Mouse (Mus musculus) liver (tissue): ENCODE data around the gene Slc25a22.
A peak's percentile ranks its signal among the peaks of the same experiment; 100 is the strongest.

ENCODE experiments used
- DNase-seq: peaks from one replicate; pipeline ENCODE4 v3.0.0-alpha.2; 2020; ENCODE audit warnings: mixed read lengths

Slc25a22 gene

DNA sequence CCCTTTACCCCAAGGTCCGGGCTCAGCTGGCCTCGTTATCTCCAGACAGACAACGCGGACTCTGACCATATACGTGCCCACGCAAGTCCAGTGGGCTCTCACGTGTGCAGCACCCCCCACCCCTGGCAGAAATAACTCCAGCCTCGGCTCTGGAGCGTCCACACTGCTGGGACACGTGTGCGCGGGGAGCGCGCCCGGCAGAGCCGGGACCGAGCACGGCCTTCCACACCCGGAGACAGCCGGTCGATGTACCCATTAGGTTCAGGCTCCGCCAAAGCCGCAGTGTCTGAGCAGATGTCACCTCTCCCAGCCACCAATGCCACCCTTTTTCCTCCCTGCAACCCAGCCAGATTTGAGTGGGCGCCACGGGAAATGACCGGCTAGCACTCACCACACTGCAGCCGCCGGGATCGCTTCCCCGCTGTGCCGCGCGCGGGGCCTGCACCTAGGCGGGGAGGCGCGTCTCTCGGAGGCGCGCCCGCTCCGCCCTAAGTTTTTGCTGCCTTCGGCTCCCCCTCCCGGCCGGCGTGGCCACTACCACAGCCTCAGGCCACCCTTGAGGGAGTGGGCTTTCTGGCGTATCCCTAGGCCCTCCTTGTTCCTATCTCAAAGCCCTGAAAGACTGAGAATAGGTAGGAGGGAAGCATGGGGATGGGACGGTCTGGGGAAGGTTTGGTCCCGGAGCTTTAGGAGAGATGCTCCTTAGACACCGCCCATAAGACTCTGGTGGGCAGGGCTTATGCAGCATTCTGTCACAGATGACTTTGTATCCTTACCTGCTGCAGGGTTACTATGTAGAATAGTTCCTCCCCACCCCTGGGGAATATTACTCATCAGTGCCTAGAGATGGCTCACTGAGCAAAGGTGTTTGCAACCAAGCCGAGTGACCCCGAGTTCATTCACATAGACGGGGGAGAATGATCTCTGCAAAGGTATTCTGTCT is at the start of gene Slc25a22:
Gene Slc25a22 (minus strand): TSS at position 715 of the 943 bp plus-strand sequence.
- DNase-seq: peak; percentile 82

DNA sequence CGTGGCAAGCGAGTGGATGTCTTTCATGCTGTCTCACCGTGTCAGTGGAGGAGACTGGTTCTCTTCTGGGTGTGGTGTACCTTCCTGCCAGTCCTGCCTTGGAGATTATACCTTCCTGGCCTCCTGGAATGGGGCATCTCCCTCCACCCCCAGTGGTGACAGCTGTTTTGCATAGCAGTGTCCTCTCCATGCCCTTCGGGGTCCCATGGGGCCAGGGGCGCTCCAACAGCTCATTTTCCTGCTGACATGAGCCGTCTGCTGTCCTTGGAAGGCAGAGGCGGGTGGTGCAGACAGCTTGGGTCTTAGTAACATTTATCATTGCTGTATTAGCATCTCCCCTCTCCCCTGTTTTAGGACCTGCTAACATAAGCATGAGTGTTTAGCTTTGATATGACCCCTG is 49.4 kb upstream of the Slc25a22 start:
- no peak for DNase-seq

DNA sequence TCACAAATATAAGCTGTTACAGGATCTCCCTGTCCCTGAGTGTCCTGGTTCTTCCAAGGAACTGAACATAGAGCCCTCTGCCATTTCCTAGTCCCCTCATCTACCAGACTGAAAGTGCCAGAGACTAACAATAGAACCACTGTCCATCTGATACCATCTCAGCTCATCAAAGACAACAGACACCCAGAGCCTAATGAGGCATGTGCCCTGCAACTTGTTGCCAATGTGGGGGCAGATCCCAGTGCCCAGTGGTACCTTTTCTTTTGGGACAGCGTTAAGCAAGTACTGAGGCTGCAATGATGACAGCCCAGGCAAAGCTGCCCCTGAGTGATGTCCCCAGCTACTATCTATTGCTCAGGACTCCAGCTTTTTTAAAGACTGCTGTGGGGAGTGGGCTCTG is 48.5 kb upstream of the Slc25a22 start:
- no peak for DNase-seq

DNA sequence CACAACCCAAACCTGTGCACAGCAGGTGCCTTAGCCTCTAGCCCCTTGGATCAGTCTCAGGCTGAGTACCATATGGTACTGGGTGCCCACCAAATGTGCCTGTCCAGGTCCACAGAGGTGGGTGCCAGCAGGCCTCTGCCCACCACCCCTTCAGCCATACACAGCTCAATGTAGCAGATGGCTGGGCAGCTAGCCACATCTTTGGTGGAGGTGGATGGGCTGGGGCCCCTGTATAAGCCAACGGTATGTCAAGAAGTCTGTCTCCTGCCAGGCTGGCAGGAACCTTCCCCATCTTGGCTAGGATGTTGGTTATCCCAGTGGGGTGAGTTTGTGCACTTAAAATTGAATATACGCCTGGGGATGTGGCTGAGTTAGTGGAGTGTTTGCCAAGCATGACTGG is 47.9 kb upstream of the Slc25a22 start:
- no peak for DNase-seq

DNA sequence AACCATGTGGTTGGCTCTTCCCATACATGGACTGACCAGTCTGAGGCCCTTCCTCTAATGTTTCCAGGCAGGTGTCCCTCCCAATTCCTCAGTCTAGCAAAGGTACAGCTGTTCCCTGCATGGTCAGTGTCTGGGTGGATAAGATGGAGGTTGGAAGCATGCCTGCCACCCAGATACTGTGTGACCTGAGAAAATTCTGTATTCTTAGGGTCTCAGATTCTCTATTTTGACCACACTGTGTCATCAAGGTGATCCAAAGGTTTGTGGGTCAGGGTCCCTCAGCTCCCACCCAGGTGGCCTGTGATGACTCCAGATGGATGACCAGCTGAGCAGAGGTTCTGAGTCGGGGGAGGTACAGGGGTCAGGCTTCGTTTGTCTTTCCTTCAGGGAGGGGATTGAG is 47.5 kb upstream of the Slc25a22 start:
- no peak for DNase-seq

DNA sequence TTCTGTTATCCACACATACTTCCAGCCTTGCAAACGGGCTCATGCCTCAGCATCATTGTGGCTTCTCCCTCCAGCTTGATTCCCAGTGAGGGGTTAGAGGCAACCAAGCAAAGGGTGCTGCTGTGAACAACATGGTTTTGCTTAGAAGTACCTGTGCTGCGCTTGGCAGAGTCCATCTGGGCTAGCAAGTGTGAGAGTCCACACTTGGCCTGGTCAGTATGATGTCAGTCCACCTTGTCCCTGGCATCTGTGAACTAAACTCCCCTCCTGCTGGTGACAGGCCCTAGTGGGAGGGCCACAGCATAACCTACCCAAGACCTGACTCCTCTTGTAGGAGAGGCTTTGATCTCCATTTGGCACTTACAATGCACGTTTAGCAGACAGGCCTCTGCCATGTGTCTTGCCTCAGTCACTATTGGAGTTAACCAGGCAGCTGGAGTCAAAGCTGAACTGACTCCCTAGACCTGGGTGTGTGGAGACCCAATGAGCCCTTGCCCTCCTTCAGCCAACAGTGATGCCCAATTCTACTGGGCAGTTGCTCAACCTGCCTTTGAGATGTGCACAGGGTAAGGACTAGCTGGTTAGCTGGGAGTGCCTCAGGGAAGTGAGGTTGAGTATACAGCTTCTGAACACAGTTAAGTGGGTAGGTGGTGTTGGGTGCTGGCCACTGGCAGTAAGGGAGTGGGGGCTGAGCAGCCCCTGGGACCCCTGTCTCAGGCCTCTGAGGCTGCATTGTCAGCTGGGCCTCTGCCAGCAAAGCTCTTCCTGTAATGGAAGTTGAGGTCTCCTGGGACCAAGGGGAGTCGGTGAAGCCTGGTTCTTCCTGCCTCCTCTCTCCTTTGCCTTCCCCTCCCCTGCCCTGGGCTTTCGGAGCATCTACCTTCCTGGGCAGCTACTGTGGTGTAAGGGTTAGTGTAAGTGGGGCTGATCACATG is 46.8 kb upstream of the Slc25a22 start:
- no peak for DNase-seq

DNA sequence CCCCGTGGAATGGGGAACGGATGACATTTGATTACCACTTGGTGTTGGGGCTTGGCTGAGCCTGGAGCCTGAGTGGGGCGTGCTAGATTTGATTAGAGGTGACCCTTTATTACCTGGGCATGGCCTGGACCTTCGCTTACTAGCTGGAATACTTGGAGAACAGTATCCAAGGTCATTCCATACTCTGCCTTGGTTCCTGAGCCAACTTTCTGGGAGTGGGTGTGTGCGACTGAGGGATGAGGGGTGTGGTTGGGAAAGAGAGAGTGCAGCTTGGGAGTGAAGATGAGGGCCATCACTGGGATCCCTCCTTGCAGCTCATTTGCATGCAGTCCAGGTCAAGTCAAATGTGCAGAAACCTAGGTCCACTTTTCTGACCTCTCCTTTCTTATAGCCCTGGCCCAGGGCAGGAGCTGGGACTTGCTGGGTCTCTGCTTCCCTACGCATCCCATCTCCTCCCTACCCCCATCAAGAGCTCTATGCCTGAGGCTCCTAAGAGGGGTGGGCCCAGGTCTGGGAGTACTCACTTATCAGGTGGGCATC is 45.5 kb upstream of the Slc25a22 start:
- no peak for DNase-seq

DNA sequence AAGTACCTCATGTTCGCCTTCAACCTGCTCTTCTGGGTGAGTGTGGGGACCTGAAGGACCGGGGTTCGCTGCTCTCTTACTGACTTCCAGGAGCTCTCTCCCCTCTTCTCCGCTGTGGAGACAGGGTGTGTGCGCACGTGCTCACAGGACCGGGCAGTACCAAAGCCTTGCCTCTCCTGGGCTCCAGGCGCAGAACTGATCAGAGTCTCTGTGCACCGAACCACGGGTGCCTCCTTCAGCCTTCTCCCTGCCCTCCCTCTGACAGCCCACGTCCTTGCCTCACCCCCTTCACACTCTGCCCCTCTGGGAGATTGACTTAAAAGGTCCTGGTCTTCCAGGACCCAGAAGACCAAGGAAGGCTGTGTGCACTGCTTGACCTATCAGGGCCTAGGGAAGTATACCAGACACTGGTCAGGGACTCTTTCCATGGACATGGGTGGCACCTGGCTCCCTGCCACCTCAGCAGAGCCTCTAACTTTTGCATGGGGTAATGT is 44.9 kb upstream of the Slc25a22 start:
- no peak for DNase-seq

DNA sequence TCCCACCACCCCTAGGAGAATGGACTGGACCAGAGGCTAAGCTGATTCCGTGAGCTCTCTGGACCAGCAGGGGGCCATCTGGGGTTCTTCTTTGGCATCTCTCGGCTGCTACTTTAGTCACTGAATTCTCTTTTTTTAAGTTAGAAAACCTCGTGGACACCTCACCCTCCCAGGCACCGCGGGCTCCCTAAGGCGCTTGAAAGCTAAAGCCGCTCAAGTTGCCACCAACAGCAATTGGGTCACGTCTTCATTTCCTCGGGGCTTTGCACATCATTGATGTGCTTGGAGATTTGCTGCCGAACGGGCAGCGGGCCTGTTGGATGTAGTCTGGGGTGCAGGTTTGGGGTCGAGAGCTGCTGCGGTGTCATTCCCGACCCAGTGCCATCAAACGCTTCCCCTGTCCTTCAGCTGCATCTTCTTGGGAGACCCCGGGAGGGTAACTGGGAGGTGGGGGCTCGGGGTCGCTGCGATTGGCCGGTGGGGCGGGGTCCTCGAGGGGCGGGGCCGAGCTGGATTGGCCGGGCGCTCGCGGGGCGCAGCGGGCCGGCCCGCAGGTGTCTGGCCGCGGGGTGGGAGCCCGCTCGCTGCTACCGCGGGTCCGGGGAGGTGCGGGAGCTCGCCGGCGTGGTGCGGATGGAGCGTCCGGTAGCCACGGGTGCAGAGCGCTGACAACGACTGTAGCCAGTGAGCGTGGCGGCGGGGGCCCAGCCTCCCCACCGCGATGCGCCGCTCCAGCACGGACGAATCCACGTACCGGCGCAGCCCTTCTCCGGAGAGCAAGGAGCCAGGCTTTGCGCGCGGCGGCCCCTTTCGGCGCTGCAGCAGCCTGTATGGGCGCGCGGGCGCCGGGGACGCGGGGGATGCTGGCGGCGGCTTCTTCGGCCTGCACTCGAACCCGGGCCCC is 44.1 kb upstream of the Slc25a22 start:
- DNase-seq: peak; percentile 48

DNA sequence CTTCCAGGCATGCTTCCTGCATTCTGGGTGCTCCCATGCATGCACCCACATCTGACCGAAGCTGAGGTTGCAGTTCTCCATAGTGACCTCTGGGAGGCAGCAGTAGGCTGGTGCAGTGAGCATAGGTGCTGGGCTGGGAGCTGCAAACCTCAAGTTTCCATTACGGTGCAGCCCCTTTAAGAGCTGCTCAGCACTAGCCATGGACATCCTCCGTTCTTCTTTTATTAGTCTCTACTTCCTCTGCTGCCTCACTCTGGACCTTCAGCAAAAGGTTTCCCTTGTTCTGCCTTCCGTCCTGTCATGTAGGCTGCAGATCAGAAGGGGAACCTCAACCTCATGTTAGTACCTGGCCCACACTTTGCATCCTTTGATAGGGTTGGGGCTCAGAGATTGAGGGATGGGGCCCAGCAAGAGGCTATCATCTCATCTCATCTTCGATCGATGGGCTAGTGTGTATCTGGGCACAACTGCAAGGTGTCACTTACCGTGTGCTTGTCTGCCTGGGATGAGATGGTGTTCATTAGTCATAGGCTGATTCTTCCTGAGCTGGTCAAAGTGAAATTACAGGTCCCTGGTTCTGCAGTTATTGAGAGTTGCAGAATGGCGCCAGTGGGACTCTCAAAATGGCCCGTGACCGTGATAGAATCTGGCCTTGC is 43.3 kb upstream of the Slc25a22 start:
- DNase-seq: peak; percentile 71

DNA sequence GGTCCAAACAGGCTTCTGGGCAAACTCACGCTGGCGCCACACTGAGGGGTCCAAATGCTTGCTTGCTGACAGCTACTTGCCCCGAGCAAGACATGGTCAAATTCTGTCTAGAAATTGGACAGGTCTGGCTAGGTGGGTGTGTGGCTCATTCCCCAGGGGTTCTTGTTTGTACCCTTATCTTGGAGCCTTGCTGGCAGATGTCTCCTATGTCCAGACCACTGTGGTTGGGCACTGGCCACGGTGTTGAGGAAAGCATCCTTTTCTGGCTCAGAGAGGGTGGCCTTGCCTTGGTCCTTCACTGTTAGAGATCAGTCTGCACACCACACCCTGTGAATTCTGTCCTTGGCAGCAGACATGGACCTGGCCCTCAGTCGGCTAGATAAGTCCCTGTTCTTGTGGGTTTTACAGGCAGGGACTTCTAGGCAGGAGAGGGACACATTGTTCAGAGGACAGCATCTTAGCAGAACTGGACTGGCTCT is 40.6 kb upstream of the Slc25a22 start:
- no peak for DNase-seq

DNA sequence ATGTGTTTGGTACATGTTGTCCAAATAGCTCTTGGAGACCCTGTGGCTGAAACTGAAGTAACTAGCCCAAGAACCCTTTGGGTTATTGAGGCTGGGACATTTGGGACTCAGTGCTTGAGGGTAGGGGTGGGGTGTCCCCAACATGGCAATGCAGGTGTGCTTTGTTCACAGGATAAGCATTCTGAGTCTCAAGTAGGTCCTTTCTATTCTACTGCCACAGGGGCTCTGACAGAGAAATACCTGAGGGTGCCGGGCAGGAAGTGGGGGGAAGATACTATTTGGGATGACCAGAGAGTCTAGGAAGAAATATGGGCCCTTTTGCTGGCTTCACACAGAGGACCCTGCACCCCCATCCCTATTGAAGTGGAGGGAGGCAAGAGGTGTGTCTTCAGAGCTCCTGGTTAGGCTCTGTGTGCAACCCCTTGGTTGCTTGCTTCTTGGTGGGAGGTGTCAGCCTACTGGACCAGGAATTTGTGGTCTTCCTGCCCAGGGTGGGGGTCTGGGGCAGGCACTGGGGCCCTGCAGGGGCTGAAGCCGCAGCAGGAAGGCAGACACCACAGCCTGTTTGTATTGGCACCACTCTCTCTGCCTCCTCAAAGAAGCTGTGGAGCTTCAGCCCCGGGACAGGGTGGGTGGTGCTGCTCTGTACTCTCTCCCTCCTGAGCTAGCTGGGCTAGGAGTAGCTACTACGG is 40.0 kb upstream of the Slc25a22 start:
- peak; percentile 41 for DNase-seq

DNA sequence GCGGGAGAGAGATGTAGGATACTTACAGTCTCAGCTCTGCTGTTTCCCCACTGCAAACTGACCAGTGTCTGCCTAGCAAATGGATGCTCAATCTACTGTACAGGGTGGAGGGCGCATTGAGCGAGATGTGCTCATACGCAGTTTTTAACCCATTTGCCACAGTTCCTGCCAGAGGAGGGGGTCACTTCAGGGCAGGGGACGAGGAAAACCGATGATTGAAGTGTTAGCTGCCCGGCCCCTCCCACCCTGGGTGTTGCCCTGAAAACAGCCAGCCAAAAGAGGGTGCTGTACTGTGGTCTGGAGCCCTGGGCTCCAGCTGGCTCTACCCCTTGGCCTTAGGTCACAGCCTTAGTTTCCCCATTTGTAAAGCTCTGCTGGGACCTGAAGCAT is 39.3 kb upstream of the Slc25a22 start:
- DNase-seq: peak; percentile 58

DNA sequence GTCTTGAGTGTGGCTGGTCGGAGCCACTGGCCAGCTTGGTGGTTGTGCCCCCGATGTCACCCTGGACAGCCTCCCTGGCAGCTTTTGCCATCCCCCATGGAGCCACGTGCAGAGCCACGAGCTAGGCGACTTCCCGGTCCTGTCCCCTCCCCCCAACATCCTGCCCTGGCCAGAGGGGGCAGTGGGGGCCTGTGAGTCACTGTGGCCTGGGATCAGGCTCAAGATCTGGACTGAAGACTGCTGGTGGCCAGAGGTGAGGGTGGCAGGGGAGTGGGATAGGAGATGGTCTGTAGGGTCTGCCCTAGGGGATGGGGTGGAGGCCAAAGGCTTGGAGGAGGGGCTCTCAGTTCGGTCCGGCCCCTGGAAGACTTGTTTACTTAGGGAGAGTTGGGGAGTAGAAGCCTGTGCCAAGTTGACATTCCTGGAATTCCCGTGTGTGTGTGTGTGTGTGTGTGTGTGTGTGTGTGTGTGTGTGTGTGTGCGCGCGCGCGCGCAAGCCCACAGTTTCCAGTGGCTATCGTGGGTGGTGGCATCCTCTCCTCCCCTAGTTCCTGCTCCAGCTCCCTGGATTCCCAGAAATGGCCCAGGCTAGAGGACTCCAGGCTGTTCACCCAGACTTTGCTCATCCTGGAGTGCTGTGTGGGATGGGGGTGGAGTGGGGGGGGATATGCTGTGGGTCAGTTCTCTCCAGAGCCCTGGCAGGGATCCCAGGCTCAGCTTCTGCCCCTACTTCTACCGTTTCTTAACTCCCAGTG is 38.7 kb upstream of the Slc25a22 start:
- DNase-seq: peak; percentile 70

DNA sequence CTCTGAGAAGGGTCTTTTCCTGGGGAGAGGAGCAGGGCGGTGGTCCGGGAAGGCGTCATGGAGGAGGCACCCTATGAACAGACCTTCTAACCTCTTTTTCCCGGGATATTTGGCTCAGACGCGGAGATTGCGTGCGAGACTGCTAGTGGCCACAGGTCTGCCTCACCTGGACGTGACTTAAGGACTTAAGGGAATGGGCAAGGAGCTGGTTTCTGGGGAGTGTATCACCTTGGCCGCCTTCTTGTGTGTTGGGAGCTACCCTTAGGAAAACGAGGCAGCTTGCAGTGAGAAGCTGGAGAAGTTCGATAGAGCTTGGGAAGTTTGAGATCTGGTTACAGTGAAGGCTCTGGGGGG is 38.1 kb upstream of the Slc25a22 start:
- no peak for DNase-seq

DNA sequence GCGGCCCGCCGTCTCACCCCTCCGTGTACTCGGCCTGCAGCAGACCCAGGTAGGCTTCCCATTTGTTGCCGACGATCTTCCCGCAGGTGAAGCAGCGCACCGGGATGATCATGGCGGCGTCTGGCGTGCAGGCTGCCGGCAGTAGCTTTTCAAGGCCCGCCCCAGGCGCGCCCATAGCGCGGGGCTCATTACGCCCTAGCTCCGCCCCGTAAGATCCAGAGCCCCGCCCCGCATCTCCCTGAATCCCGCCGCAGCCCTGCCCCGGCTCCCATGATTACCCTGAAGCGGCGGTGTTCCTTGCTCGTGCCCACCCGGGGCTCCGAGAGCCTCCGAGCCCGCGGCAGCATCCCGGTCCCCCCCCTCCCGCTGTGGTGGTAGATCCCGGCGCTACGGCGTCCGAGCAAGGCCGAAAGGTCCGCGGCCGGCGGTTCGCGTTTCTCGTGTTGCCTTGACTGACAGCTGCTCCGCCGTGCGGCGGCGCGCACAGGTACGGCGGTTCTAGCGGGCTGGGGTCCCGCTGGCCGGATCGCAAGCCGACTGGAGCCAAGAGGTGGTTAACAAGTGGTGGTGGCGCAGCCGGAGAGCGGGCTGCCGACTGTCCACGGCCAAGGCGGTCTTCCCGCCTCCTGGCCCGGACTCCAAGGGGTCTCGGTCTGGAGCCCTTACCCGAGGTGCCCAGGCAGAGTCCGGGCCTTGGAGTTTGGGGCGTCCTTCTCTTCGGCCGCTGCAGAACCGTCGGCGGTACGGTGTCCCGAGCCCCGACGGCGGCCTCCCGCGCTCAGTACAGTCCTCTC is 37.5 kb upstream of the Slc25a22 start, which contains the start of the genes Polr2l and Tspan4:
Gene Polr2l (minus strand): TSS at position 122 of the 794 bp plus-strand sequence.
Gene Tspan4 (plus strand): TSS at position 230 of the 794 bp plus-strand sequence.
- DNase-seq: peak; percentile 89

DNA sequence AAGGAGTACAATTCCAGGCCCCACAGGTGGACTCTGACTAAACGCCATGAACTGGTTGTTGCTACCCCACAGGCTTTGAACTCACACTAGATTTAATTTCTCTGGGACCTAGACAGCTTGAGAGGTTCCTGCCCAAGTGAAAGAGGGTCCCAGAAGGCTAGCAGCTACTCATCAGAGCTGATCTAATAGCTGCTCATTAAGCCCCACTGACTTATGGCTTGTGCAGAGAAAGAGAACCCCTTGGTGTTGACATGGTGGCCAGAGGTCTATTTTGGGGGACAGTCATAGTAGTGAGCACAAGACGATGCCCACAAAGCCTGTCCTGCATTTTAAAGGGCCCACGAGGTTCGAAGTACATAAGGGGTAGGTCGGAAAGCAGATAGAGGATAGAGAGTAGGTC is 36.5 kb upstream of the Slc25a22 start:
- no peak for DNase-seq

DNA sequence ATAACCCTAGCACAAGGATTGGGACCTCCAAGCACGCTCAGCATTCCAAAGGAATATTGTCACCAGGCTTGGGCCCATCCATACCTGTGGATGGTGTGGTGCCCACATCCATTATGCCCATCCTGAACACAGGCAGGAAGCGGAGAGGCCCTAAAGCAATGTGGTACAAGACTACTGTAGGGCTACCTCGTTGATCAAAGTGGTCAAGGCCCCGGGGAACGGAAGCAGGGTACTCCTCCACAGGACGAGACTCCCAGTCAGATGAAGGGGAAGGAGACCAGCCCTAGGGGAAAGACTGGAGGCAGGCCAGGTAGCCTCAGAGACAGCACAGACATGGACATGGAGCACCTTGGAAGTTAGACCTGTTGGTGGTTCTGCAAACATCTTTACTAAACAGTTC is 35.1 kb upstream of the Slc25a22 start:
- no peak for DNase-seq

DNA sequence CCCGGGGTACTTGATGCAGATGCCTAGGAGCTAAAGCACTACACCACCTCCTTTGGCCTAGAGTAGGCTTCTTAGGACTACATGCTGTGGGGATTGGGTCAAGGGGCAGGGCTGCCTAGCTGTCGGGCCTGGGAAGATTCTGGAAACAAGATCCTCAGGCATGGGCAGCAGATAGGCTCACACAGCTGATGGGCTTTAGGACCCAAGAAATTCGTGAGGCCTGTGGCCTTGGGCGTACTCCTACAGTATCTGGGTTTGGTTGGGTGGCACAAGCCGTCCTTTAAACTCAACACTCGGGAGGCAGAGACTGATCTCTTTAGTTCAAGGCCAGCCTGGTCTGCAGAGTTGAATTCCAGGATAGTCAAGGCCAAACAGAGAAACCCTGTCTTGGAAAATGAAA is 34.5 kb upstream of the Slc25a22 start:
- DNase-seq: no peak
